Mouse (Mus musculus): Measurements from ENCODE around the gene Crybg3. TPM values are rescaled to one million over a fixed set of nuclear protein-coding genes. Genes with fewer than 3 reads are reported as not detected.

The Crybg3 gene
- polyA plus RNA-seq, 1 experiment, result 25.8 TPM

- no peak for TF ChIP-seq POLR2A (IDR thresholded peaks at IDR 0.05; ENCODE audit: borderline replicate concordance, low read depth, low read length)
- H3K4me1 ChIP-seq (ENCODE audit: control insufficient read depth, insufficient read depth, low read length), result no peaks in the 10 kb centered on the region
- no peak overlapping the region for H3K27ac ChIP-seq (ENCODE audit: insufficient read depth, low read depth, low read length)
- no peak overlapping the region for H3K4me3 ChIP-seq (ENCODE audit: insufficient read depth, low read length)
Observed at GRCm38 (mm10) chr16:59448181-59448580, 152.6 kb downstream of the Crybg3 start.

GRCm38 (mm10) chr16:59444880-59445559 is 155.8 kb downstream of the Crybg3 start:
- H3K27ac ChIP-seq (ENCODE audit: insufficient read depth, low read depth, low read length), result no peak overlapping the region
- H3K4me1 ChIP-seq (ENCODE audit: control insufficient read depth, insufficient read depth, low read length), result no peaks in the 10 kb centered on the region
- TF ChIP-seq POLR2A (IDR thresholded peaks at IDR 0.05; ENCODE audit: borderline replicate concordance, low read depth, low read length), result no peak
- H3K4me3 ChIP-seq (ENCODE audit: insufficient read depth, low read length), result no peak overlapping the region

Other genes with a start within 250 kb of the Crybg3 start
- not detected in 2 replicates for gene Olfr209, start 237.0 kb downstream of the Crybg3 start, polyA plus RNA-seq (2012; ENCODE audit: insufficient read depth, insufficient read length, missing spikeins)
- gene Gabrr3, start 193.6 kb downstream of the Crybg3 start, polyA plus RNA-seq (2012; ENCODE audit: insufficient read depth, insufficient read length, missing spikeins), result not detected in 2 replicates
- gene Riox2, start 129.2 kb downstream of the Crybg3 start, polyA plus RNA-seq (2012; ENCODE audit: insufficient read depth, insufficient read length, missing spikeins), result 17.1 and 18.0 TPM in 2 replicates
- gene Arl6, start 38.4 kb upstream of the Crybg3 start, polyA plus RNA-seq (2012; ENCODE audit: insufficient read depth, insufficient read length, missing spikeins), result 12.0 and 12.8 TPM in 2 replicates